Mouse (Mus musculus) embryonic facial prominence, embryonic 15.5 days (tissue): ENCODE measurements around the gene Mast3. TPM values are rescaled to one million over a fixed set of nuclear protein-coding genes. Genes with fewer than 3 reads are reported as not detected.

Experiments used
- ATAC-seq: fragments of 200-750 bp; cut with Nextera tagmentation; 2 replicates; pipeline ENCODE4 v1.8.0; 2017; ENCODE audit warnings: low read depth, moderate TSS enrichment; ENCODE audit not compliant: insufficient number of reproducible peaks, low FRiP score, low TSS enrichment
- H3K27ac ChIP-seq: fragments of 300-500 bp; sonication (generic); replicated peaks from 2 replicates; pipeline ENCODE4 v1.5.1; 2015; ENCODE audit warnings: mild to moderate bottlenecking, inconsistent platforms
- H3K27me3 ChIP-seq: fragments of 300-500 bp; sonication (generic); 2 replicates; pipeline ENCODE4 v1.6.1; 2015; ENCODE audit warnings: inconsistent platforms
- H3K36me3 ChIP-seq: fragments of 300-500 bp; sonication (generic); 2 replicates; pipeline ENCODE4 v1.6.1; 2015; ENCODE audit warnings: mild to moderate bottlenecking, inconsistent platforms
- H3K4me1 ChIP-seq: fragments of 300-500 bp; sonication (generic); 2 replicates; pipeline ENCODE4 v1.6.1; 2015; ENCODE audit warnings: inconsistent platforms
- H3K4me2 ChIP-seq: fragments of 300-500 bp; sonication (generic); replicated peaks from 2 replicates; pipeline ENCODE4 v1.6.1; 2015; ENCODE audit warnings: mild to moderate bottlenecking, inconsistent platforms
- H3K4me3 ChIP-seq: fragments of 300-500 bp; sonication (generic); replicated peaks from 2 replicates; pipeline ENCODE4 v1.5.1; 2015; ENCODE audit warnings: mild to moderate bottlenecking, inconsistent platforms
- H3K9ac ChIP-seq: fragments of 300-500 bp; sonication (generic); 2 replicates; pipeline ENCODE4 v1.6.1; 2015; ENCODE audit warnings: inconsistent platforms
- H3K9me3 ChIP-seq: fragments of 300-500 bp; sonication (generic); replicated peaks from 2 replicates; pipeline ENCODE4 v1.6.1; 2016; ENCODE audit warnings: inconsistent platforms
- WGBS: fragments of 180-500 bp; shearing (Covaris S2); methylation state at CpG from one replicate; pipeline ENCODE4 v1.1.7; 2015; 5-methylcytosine and 5-hydroxymethylcytosine counted together
- polyA plus RNA-seq: library from polyadenylated mRNA; unstranded; fragments of >200 nt; fragmentation: Nextera tagmentation; extraction: Ambion mirVana; gene quantifications from 2 replicates; pipeline ENCODE4 v1.2.1, GENCODE M21; 2015

The Mast3 gene
- polyA plus RNA-seq, 1 experiment from 2014 or later = 20.2 TPM

GRCm38 (mm10) chr8:70766571-70767440, 38.0 kb downstream of the Mast3 start:
- H3K4me1 ChIP-seq = peaks cover 28% of the 10 kb centered on the region
- peak overlapping the region; percentile 91 for H3K4me2 ChIP-seq
- peak overlapping the region; percentile 48 for H3K4me3 ChIP-seq
- 7% methylated on average over 21 of the region's 21 CpGs for WGBS
- no peaks in the 10 kb centered on the region for H3K9me3 ChIP-seq
- peak overlapping the region; percentile 48; the same call in 1 of the 2 replicates for H3K27ac ChIP-seq
- H3K9ac ChIP-seq = peak overlapping the region; percentile 42
- H3K36me3 ChIP-seq = peaks cover 39% of the 10 kb centered on the region
- ATAC-seq = peak; percentile 5; the same call in 1 of the 2 replicates
- H3K27me3 ChIP-seq = no peaks in the 10 kb centered on the region

GRCm38 (mm10) chr8:70765838-70766570, 38.9 kb downstream of the Mast3 start:
- Histone ChIP-seq H3K27ac (0 out of 2 replicates have a peak overlapping the region, but pooled peaks have one; percentile 48), H3K4me3 (peak overlapping the region; percentile 48), H3K4me1 (peaks cover 34% of the 10 kb centered on the region), H3K36me3 (peaks cover 31% of the 10 kb centered on the region), H3K9ac (peak overlapping the region; percentile 42), H3K27me3 (no peaks in the 10 kb centered on the region), H3K4me2 (peak overlapping the region; percentile 91), H3K9me3 (no peaks in the 10 kb centered on the region)
- WGBS = 2% methylated on average over 34 of the region's 34 CpGs
- ATAC-seq = no peak

GRCm38 (mm10) chr8:70765329-70765728, 39.5 kb downstream of the Mast3 start:
- Histone ChIP-seq H3K36me3 (peaks cover 24% of the 10 kb centered on the region), H3K4me1 (peaks cover 37% of the 10 kb centered on the region), H3K4me3 (peak overlapping the region; percentile 48), H3K27ac (no peak overlapping the region), H3K9ac (no peak overlapping the region), H3K27me3 (no peaks in the 10 kb centered on the region), H3K9me3 (no peaks in the 10 kb centered on the region), H3K4me2 (peak overlapping the region; percentile 91)
- WGBS = 74% methylated on average over 9 of the region's 9 CpGs
- ATAC-seq = no peak

- WGBS = 87% methylated on average over 13 of the region's 13 CpGs
- H3K27ac ChIP-seq = no peak overlapping the region; the same call in 1 of the 2 replicates
- H3K4me1 ChIP-seq = peaks cover 41% of the 10 kb centered on the region
- H3K27me3 ChIP-seq = no peaks in the 10 kb centered on the region
- no peak overlapping the region for H3K4me3 ChIP-seq
- H3K9ac ChIP-seq = no peak overlapping the region
- H3K9me3 ChIP-seq = no peaks in the 10 kb centered on the region
- H3K36me3 ChIP-seq = peaks cover 24% of the 10 kb centered on the region
- H3K4me2 ChIP-seq = no peak overlapping the region
- no peak for ATAC-seq
Observed at GRCm38 (mm10) chr8:70764676-70765075, 40.2 kb downstream of the Mast3 start.

- Histone ChIP-seq H3K4me3 (no peak overlapping the region), H3K4me2 (no peak overlapping the region), H3K27me3 (no peaks in the 10 kb centered on the region), H3K9me3 (no peaks in the 10 kb centered on the region), H3K9ac (no peak overlapping the region), H3K4me1 (peaks cover 45% of the 10 kb centered on the region), H3K36me3 (peaks cover 22% of the 10 kb centered on the region), H3K27ac (no peak overlapping the region; the same call in 1 of the 2 replicates)
- WGBS = 78% methylated on average over 8 of the region's 8 CpGs
- ATAC-seq = no peak
Observed at GRCm38 (mm10) chr8:70764026-70764425, 40.8 kb downstream of the Mast3 start.

- Histone ChIP-seq H3K27me3 (no peaks in the 10 kb centered on the region), H3K4me3 (no peak overlapping the region), H3K4me1 (peaks cover 51% of the 10 kb centered on the region), H3K36me3 (peaks cover 15% of the 10 kb centered on the region), H3K4me2 (no peak overlapping the region), H3K27ac (no peak overlapping the region), H3K9ac (no peak overlapping the region), H3K9me3 (no peaks in the 10 kb centered on the region)
- WGBS = 5% methylated on average over 3 of the region's 3 CpGs
- ATAC-seq = no peak
Observed at GRCm38 (mm10) chr8:70763354-70763753, 41.5 kb downstream of the Mast3 start.

- ATAC-seq = no peak
- Histone ChIP-seq H3K9me3 (no peaks in the 10 kb centered on the region), H3K27me3 (no peaks in the 10 kb centered on the region), H3K4me3 (no peak overlapping the region), H3K27ac (0 out of 2 replicates have a peak overlapping the region, but pooled peaks have one; percentile 3), H3K9ac (no peak overlapping the region), H3K4me2 (no peak overlapping the region), H3K4me1 (peaks cover 49% of the 10 kb centered on the region), H3K36me3 (peaks cover 18% of the 10 kb centered on the region)
- 65% methylated on average over 1 of the region's 1 CpGs for WGBS
Observed at GRCm38 (mm10) chr8:70762118-70762517, 42.7 kb downstream of the Mast3 start.

- Histone ChIP-seq H3K27me3 (no peaks in the 10 kb centered on the region), H3K4me3 (peak within 1 kb of the TSS; percentile 58), H3K36me3 (peaks cover 30% of the 10 kb centered on the region), H3K9ac (peak within 1 kb of the TSS; percentile 60), H3K27ac (peak within 1 kb of the TSS; percentile 82), H3K4me2 (peak within 1 kb of the TSS; percentile 95), H3K4me1 (peaks cover 39% of the 10 kb centered on the region), H3K9me3 (no peaks in the 10 kb centered on the region)
- under 1% methylated on average over 55 of the region's 55 CpGs for WGBS
- peak; percentile 96 for ATAC-seq
Observed at GRCm38 (mm10) chr8:70760775-70761406, 44.0 kb downstream of the Mast3 start, which contains the start of gene Mpv17l2. TSS of gene Mpv17l2 (minus strand) at chr8:70760946.

- peak overlapping the region; percentile 82 for H3K27ac ChIP-seq
- peak overlapping the region; percentile 58 for H3K4me3 ChIP-seq
- H3K36me3 ChIP-seq = peaks cover 31% of the 10 kb centered on the region
- ATAC-seq = no peak
- H3K4me2 ChIP-seq = peak overlapping the region; percentile 95
- H3K4me1 ChIP-seq = peaks cover 39% of the 10 kb centered on the region
- WGBS = 1% methylated on average over 22 of the region's 22 CpGs
- peak overlapping the region; percentile 60 for H3K9ac ChIP-seq
- H3K27me3 ChIP-seq = no peaks in the 10 kb centered on the region
- no peaks in the 10 kb centered on the region for H3K9me3 ChIP-seq
Observed at GRCm38 (mm10) chr8:70760350-70760749, 44.5 kb downstream of the Mast3 start.

- Histone ChIP-seq H3K9ac (0 out of 2 replicates have a peak overlapping the region, but pooled peaks have one; percentile 4), H3K4me1 (peaks cover 44% of the 10 kb centered on the region), H3K4me2 (peak overlapping the region; percentile 95; the same call in 1 of the 2 replicates), H3K9me3 (no peaks in the 10 kb centered on the region), H3K4me3 (no peak overlapping the region), H3K27me3 (no peaks in the 10 kb centered on the region), H3K36me3 (peaks cover 30% of the 10 kb centered on the region), H3K27ac (no peak overlapping the region)
- WGBS = 65% methylated on average over 19 of the region's 19 CpGs
- no peak for ATAC-seq
Observed at GRCm38 (mm10) chr8:70758616-70759561, 46.0 kb downstream of the Mast3 start.
